Mouse (Mus musculus) heart, embryonic 10.5 days (tissue): ENCODE data around the gene Mrps27. TPM values are rescaled to one million over a fixed set of nuclear protein-coding genes. Genes with fewer than 3 reads are reported as not detected.
A peak's percentile ranks its signal among the peaks of the same experiment; 100 is the strongest.

ENCODE experiments used
- DNase-seq: peaks from one replicate; pipeline ENCODE4 v3.0.0-alpha.2; 2017; ENCODE audit warnings: low spot score
- H3K27ac ChIP-seq: fragments of 300-500 bp; sonication (generic); 2 replicates; pipeline ENCODE4 v1.5.1; 2016; ENCODE audit warnings: mild to moderate bottlenecking
- H3K27me3 ChIP-seq: fragments of 300-500 bp; sonication (generic); 2 replicates; pipeline ENCODE4 v1.6.1; 2016; ENCODE audit warnings: mild to moderate bottlenecking; ENCODE audit not compliant: poor library complexity, insufficient read depth, severe bottlenecking
- H3K36me3 ChIP-seq: fragments of 300-500 bp; sonication (generic); 2 replicates; pipeline ENCODE4 v1.6.1; 2016; ENCODE audit warnings: mild to moderate bottlenecking, moderate library complexity
- H3K4me1 ChIP-seq: fragments of 300-500 bp; sonication (generic); 2 replicates; pipeline ENCODE4 v1.6.1; 2016; ENCODE audit warnings: mild to moderate bottlenecking
- H3K4me3 ChIP-seq: fragments of 300-500 bp; sonication (generic); 2 replicates; pipeline ENCODE4 v1.5.1; 2016; ENCODE audit warnings: mild to moderate bottlenecking, moderate library complexity
- H3K9me3 ChIP-seq: fragments of 300-500 bp; sonication (generic); 2 replicates; pipeline ENCODE4 v1.6.1; 2016; ENCODE audit warnings: mild to moderate bottlenecking, moderate library complexity
- WGBS: fragments of 180-500 bp; shearing (Covaris S2); methylation state at CpG from one replicate; pipeline ENCODE4 v1.1.7; 2016; 5-methylcytosine and 5-hydroxymethylcytosine counted together
- polyA plus RNA-seq: library from polyadenylated mRNA; unstranded; fragments of >200 nt; fragmentation: Nextera tagmentation; extraction: Ambion mirVana; gene quantifications from 2 replicates; pipeline ENCODE4 v1.2.1, GENCODE M21; 2016

The Mrps27 gene
- polyA plus RNA-seq, 1 experiment from 2014 or later, result 96.0 TPM

DNA sequence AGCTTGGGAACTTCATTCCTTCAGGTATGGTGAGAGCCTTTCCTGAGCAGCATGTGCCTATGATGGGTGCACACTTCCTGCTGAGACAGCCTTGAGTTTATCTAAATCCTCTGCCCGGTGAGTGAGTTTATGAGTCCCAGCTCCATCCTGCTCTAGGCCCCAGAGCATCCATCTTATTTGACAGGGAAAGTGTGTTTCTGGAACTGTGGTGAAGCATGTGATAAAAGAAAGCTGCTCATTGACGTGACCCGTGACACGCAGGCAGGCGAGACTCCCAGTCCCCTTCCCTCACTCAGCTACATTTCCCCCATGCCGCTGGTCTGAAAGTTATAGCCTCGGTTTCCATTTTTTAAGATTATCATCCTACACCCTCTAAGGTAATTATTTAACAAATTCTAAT is 11.3 kb downstream of the Mrps27 start:
- peaks cover 13% of the 10 kb centered on the region for H3K4me1 ChIP-seq
- no peaks in the 10 kb centered on the region for H3K9me3 ChIP-seq
- WGBS, result 71% methylated on average over 7 of the region's 7 CpGs
- H3K27ac ChIP-seq, result peak overlapping the region; percentile 39; the same call in 1 of the 2 replicates
- DNase-seq, result peak; percentile 51
- peaks cover 29% of the 10 kb centered on the region for H3K36me3 ChIP-seq
- H3K27me3 ChIP-seq, result no peaks in the 10 kb centered on the region
- H3K4me3 ChIP-seq, result no peak overlapping the region

DNA sequence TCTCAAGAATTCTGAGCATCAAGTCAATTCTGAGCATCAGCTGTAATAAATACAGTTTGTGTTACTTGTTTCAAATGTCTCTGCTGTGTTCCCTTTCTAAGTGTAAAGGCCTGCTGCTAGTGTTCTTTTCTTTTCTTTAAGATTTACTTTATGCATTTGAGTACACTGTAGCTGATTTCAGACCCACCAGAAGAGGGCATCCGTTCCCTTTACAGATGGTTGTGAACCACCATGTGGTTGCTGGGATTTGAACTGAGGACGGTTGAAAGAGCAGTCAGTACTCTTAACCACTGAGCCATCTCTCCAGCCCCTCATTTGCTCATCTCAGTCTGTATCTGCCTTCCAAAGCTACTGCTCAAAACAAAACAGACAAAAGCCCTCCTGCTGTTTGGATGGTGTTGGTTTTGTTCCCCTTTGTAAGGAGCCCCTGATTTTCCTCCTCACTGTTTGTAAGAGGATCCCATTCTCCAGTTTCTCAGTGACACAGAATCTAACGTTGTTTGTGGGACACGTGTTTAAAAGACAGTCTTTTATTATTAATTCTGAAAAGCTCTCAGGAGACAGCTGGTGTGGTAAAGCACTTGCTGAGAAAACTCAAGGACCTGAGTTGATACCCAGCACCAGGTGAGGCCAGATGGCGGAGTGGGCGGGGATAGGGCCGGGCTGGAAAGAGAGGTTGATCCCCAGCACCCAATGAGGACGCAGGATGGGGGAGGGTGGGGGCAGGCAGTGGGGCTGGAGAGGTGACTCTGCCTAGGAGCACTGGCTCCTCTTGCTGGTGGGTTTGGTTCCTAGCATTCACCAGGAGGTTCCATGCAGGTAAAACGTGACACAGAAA is 12.1 kb downstream of the Mrps27 start:
- Histone ChIP-seq H3K36me3 (peaks cover 24% of the 10 kb centered on the region), H3K27ac (no peak overlapping the region), H3K9me3 (no peaks in the 10 kb centered on the region), H3K4me3 (no peak overlapping the region), H3K4me1 (peaks cover 13% of the 10 kb centered on the region), H3K27me3 (no peaks in the 10 kb centered on the region)
- WGBS, result 54% methylated on average over 9 of the region's 9 CpGs
- DNase-seq, result peak; percentile 73

GRCm38 (mm10) chr13:99358921-99359320 is 14.3 kb downstream of the Mrps27 start:
- peaks cover 41% of the 10 kb centered on the region for H3K36me3 ChIP-seq
- 90% methylated on average over 14 of the region's 14 CpGs for WGBS
- peak; percentile 62 for DNase-seq
- no peak overlapping the region for H3K4me3 ChIP-seq
- no peaks in the 10 kb centered on the region for H3K9me3 ChIP-seq
- H3K27ac ChIP-seq, result no peak overlapping the region
- H3K4me1 ChIP-seq, result peaks cover 19% of the 10 kb centered on the region
- H3K27me3 ChIP-seq, result no peaks in the 10 kb centered on the region

- Histone ChIP-seq H3K9me3 (no peaks in the 10 kb centered on the region), H3K27me3 (no peaks in the 10 kb centered on the region), H3K4me3 (no peak overlapping the region), H3K4me1 (peaks cover 26% of the 10 kb centered on the region), H3K36me3 (peaks cover 49% of the 10 kb centered on the region), H3K27ac (peak overlapping the region; percentile 23; the same call in 1 of the 2 replicates)
- no peak for DNase-seq
- WGBS, result 57% methylated on average over 4 of the region's 4 CpGs
These were observed 19.3 kb downstream of the Mrps27 start for GRCm38 (mm10) chr13:99363866-99364265.

DNA sequence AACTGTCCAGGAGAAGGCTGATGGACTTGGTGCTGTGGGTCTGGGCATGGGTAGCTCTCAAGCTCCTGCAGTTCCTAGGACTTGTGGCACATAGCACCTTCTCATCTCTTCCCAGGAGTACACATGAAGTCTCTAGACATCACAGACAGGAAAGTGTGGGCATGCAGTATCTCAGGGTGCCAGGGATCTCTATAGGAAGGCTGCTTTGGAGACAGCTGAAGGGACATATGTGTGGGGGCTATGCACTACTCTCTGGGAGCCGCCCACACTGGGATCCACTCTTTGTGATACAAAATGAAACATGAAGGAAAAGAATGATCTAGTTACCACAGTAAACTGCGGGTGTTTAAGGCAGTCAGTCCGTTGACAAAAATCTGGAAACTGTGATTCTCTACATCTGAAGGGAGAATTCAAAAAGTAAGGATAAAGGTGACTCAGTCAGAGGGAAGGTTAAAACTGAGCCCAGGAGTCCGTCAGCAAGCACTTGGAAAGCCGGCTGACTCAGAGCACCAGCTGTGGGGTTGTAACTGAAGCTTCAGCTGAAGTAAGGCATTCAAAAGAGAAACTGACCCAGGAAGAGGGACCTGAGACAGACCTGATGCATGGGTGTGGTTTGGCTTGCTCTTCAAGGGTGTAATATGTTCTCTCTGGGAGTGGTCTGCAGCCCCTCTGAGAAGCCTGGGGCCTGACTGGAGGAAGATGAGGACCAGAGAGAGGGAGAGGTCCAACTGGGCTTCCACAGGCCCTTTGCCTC is 22.0 kb downstream of the Mrps27 start:
- H3K4me3 ChIP-seq, result no peak overlapping the region
- no peak overlapping the region for H3K27ac ChIP-seq
- H3K36me3 ChIP-seq, result peaks cover 44% of the 10 kb centered on the region
- DNase-seq, result peak; percentile 58
- no peaks in the 10 kb centered on the region for H3K9me3 ChIP-seq
- WGBS, result 88% methylated on average over 5 of the region's 5 CpGs
- no peaks in the 10 kb centered on the region for H3K27me3 ChIP-seq
- H3K4me1 ChIP-seq, result peaks cover 30% of the 10 kb centered on the region

GRCm38 (mm10) chr13:99367554-99368174 is 23.1 kb downstream of the Mrps27 start:
- Histone ChIP-seq H3K27ac (no peak overlapping the region), H3K27me3 (no peaks in the 10 kb centered on the region), H3K36me3 (peaks cover 36% of the 10 kb centered on the region), H3K4me3 (no peak overlapping the region), H3K9me3 (no peaks in the 10 kb centered on the region), H3K4me1 (peaks cover 30% of the 10 kb centered on the region)
- DNase-seq, result peak; percentile 33
- 87% methylated on average over 12 of the region's 12 CpGs for whole genome bisulfite sequencing

- WGBS, result 49% methylated on average over 12 of the region's 12 CpGs
- H3K4me3 ChIP-seq, result no peak overlapping the region
- H3K4me1 ChIP-seq, result peaks cover 20% of the 10 kb centered on the region
- DNase-seq, result no peak
- no peak overlapping the region for H3K27ac ChIP-seq
- H3K27me3 ChIP-seq, result no peaks in the 10 kb centered on the region
- no peaks in the 10 kb centered on the region for H3K9me3 ChIP-seq
- H3K36me3 ChIP-seq, result peaks cover 26% of the 10 kb centered on the region
These were observed 24.5 kb downstream of the Mrps27 start for GRCm38 (mm10) chr13:99369103-99369502.

- Histone ChIP-seq H3K4me1 (peaks cover 22% of the 10 kb centered on the region), H3K4me3 (no peak overlapping the region), H3K27me3 (no peaks in the 10 kb centered on the region), H3K36me3 (peaks cover 13% of the 10 kb centered on the region; the same call in 1 of the 2 replicates), H3K27ac (no peak overlapping the region), H3K9me3 (no peaks in the 10 kb centered on the region)
- 89% methylated on average over 5 of the region's 5 CpGs for WGBS
- no peak for DNase-seq
These were observed 26.7 kb downstream of the Mrps27 start for GRCm38 (mm10) chr13:99371285-99371684.

GRCm38 (mm10) chr13:99373684-99374083 is 29.1 kb downstream of the Mrps27 start:
- Histone ChIP-seq H3K36me3 (peaks cover 7% of the 10 kb centered on the region; the same call in 1 of the 2 replicates), H3K9me3 (no peaks in the 10 kb centered on the region), H3K4me1 (peaks cover 14% of the 10 kb centered on the region), H3K4me3 (no peak overlapping the region), H3K27ac (no peak overlapping the region), H3K27me3 (no peaks in the 10 kb centered on the region)
- 74% methylated on average over 7 of the region's 7 CpGs for WGBS
- no peak for DNase-seq

DNA sequence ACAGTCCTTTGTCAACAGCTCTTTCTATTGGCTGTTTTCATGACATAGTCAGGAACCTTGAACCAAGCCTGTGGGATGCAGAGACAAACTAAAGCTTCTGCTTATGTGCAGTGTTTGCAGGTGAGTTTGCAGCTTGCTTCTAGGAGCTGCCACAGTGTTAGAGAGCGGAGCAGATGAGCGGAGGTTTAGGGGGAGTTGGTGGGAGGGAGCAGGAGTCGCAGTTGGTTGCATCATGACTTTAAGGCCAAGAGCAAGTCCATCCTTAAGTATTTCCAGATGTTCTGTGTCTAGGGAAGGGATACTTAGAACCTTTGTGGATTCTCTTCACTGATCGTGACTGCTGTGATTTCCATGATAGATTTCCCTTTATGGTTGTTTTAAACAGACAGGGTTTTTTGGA is 29.6 kb downstream of the Mrps27 start:
- no peak for DNase-seq
- WGBS, result 77% methylated on average over 4 of the region's 4 CpGs

GRCm38 (mm10) chr13:99375550-99375949 is 31.0 kb downstream of the Mrps27 start:
- 30% methylated on average over 6 of the region's 6 CpGs for WGBS
- H3K9me3 ChIP-seq, result no peaks in the 10 kb centered on the region

More for the DNA sequence above, 29.6 kb downstream of the Mrps27 start:
- Histone ChIP-seq H3K9me3 (no peaks in the 10 kb centered on the region), H3K27me3 (no peaks in the 10 kb centered on the region), H3K4me3 (no peak overlapping the region), H3K27ac (no peak overlapping the region), H3K36me3 (peaks cover 7% of the 10 kb centered on the region; the same call in 1 of the 2 replicates), H3K4me1 (peaks cover 9% of the 10 kb centered on the region)

GRCm38 (mm10) chr13:99377055-99377454 is 32.5 kb downstream of the Mrps27 start:
- no peak overlapping the region for H3K4me3 ChIP-seq
- 68% methylated on average over 6 of the region's 6 CpGs for WGBS
- no peaks in the 10 kb centered on the region for H3K27me3 ChIP-seq

More at GRCm38 (mm10) chr13:99375550-99375949, 31.0 kb downstream of the Mrps27 start:
- Histone ChIP-seq H3K27ac (no peak overlapping the region), H3K4me1 (peaks cover 8% of the 10 kb centered on the region), H3K27me3 (no peaks in the 10 kb centered on the region), H3K4me3 (no peak overlapping the region), H3K36me3 (peaks cover 13% of the 10 kb centered on the region)
- DNase-seq, result peak; percentile 83

More at GRCm38 (mm10) chr13:99377055-99377454, 32.5 kb downstream of the Mrps27 start:
- DNase-seq, result no peak
- H3K36me3 ChIP-seq, result peaks cover 16% of the 10 kb centered on the region
- no peak overlapping the region for H3K27ac ChIP-seq
- H3K9me3 ChIP-seq, result no peaks in the 10 kb centered on the region
- peaks cover 9% of the 10 kb centered on the region for H3K4me1 ChIP-seq
